Mouse (Mus musculus) kidney, adult 2 months (tissue): ENCODE data around the gene Plpp2. TPM values are rescaled to one million over a fixed set of nuclear protein-coding genes. Genes with fewer than 3 reads are reported as not detected.

Experiments used
- DNase-seq: peaks from one replicate; pipeline ENCODE4 v3.0.0; 2021
- H3K27ac ChIP-seq: fragments of 200-500 bp; 2 replicates; pipeline ENCODE4 v1.5.1; 2012; ENCODE audit warnings: low read depth, low read length, control low read depth, inconsistent platforms; ENCODE audit not compliant: insufficient read depth
- H3K27me3 ChIP-seq: fragments of 200-500 bp; replicated peaks from 2 replicates; pipeline ENCODE4 v1.6.1; 2012; ENCODE audit warnings: mild to moderate bottlenecking, moderate library complexity, low read length, inconsistent platforms; ENCODE audit not compliant: control insufficient read depth, insufficient read depth
- H3K36me3 ChIP-seq: fragments of 200-500 bp; 2 replicates; pipeline ENCODE4 v1.6.1; 2012; ENCODE audit warnings: mild to moderate bottlenecking, moderate library complexity, low read length, inconsistent platforms; ENCODE audit not compliant: control insufficient read depth, insufficient read depth
- H3K4me1 ChIP-seq: fragments of 200-500 bp; 2 replicates; pipeline ENCODE4 v1.6.1; 2011; ENCODE audit warnings: low read length; ENCODE audit not compliant: control insufficient read depth, insufficient read depth
- H3K4me3 ChIP-seq: fragments of 200-500 bp; 2 replicates; pipeline ENCODE4 v1.5.1; 2011; ENCODE audit warnings: mild to moderate bottlenecking, low read depth, low read length, control low read depth; ENCODE audit not compliant: insufficient read depth
- CTCF ChIP-seq: fragments of 200-500 bp; conservative IDR thresholded peaks from 2 replicates; pipeline ENCODE4 v1.5.1; 2011; ENCODE audit warnings: low read depth, mild to moderate bottlenecking, control low read depth, low read length, moderate library complexity, mixed read lengths; ENCODE audit not compliant: insufficient read depth, insufficient read length
- POLR2A ChIP-seq: fragments of 200-500 bp; IDR thresholded peaks from one replicate; pipeline ENCODE4 v1.6.1; 2011; ENCODE audit warnings: low read depth, low read length, control low read depth
- WGBS: fragments of 180-500 bp; shearing (Covaris S2); methylation state at CpG from one replicate; pipeline ENCODE4 v1.1.7; 2018; 5-methylcytosine and 5-hydroxymethylcytosine counted together
- polyA plus RNA-seq: library from polyadenylated mRNA; depleted of rRNA; stranded (reverse); fragments of >200 nt; gene quantifications from 2 replicates; pipeline ENCODE4 v1.2.3, GENCODE M21; 2012

Gene Plpp2
- polyA plus RNA-seq, 1 experiment = 58.1 TPM

GRCm38 (mm10) chr10:79537271-79537670 lies 3.7 kb upstream of the Plpp2 start:
- TF ChIP-seq CTCF = no peak
- TF ChIP-seq POLR2A = no peak
- H3K27me3 ChIP-seq = no peaks in the 10 kb centered on the region
- H3K27ac ChIP-seq = no peak overlapping the region
- no peaks in the 10 kb centered on the region for H3K4me1 ChIP-seq
- no peaks in the 10 kb centered on the region; the same call in 1 of the 2 replicates for H3K36me3 ChIP-seq
- no peak for DNase-seq
- 93% methylated on average over 7 of the region's 7 CpGs for WGBS
- H3K4me3 ChIP-seq = no peak overlapping the region

GRCm38 (mm10) chr10:79536461-79537080 lies 3.0 kb upstream of the Plpp2 start:
- 77% methylated on average over 12 of the region's 12 CpGs for WGBS
- no peak for DNase-seq
- no peak for TF ChIP-seq CTCF
- TF ChIP-seq POLR2A = no peak

GRCm38 (mm10) chr10:79535431-79535830 lies 1.8 kb upstream of the Plpp2 start:
- no peaks in the 10 kb centered on the region for H3K27me3 ChIP-seq
- no peak overlapping the region for H3K27ac ChIP-seq
- no peaks in the 10 kb centered on the region; the same call in 1 of the 2 replicates for H3K36me3 ChIP-seq
- H3K4me1 ChIP-seq = 0 out of 2 replicates have a peak, but pooled peaks cover 3% of the 10 kb centered on the region
- TF ChIP-seq CTCF = no peak
- TF ChIP-seq POLR2A = no peak
- 64% methylated on average over 1 of the region's 1 CpGs for WGBS
- no peak overlapping the region for H3K4me3 ChIP-seq
- DNase-seq = no peak

More at GRCm38 (mm10) chr10:79536461-79537080, 3.0 kb upstream of the Plpp2 start:
- Histone ChIP-seq H3K36me3 (no peaks in the 10 kb centered on the region; the same call in 1 of the 2 replicates), H3K27ac (no peak overlapping the region), H3K4me3 (no peak overlapping the region), H3K4me1 (0 out of 2 replicates have a peak, but pooled peaks cover 1% of the 10 kb centered on the region), H3K27me3 (no peaks in the 10 kb centered on the region)

- H3K27me3 ChIP-seq = no peaks in the 10 kb centered on the region
Measured at GRCm38 (mm10) chr10:79534426-79534825, 830 bp upstream of the Plpp2 start.

GRCm38 (mm10) chr10:79532678-79533077 lies 918 bp downstream of the Plpp2 start:
- Histone ChIP-seq H3K4me1 (0 out of 2 replicates have a peak, but pooled peaks cover 3% of the 10 kb centered on the region), H3K36me3 (no peaks in the 10 kb centered on the region), H3K27me3 (no peaks in the 10 kb centered on the region), H3K4me3 (peak overlapping the region; percentile 90), H3K27ac (peak overlapping the region; percentile 62)
- 23% methylated on average over 3 of the region's 3 CpGs for WGBS
- DNase-seq = peak; percentile 48
- TF ChIP-seq CTCF (no peak), POLR2A (no peak)

More at GRCm38 (mm10) chr10:79534426-79534825, 830 bp upstream of the Plpp2 start:
- Histone ChIP-seq H3K4me1 (0 out of 2 replicates have a peak, but pooled peaks cover 3% of the 10 kb centered on the region), H3K27ac (no peak overlapping the region), H3K36me3 (no peaks in the 10 kb centered on the region), H3K4me3 (no peak overlapping the region)
- TF ChIP-seq POLR2A = no peak
- no peak for DNase-seq
- 93% methylated on average over 2 of the region's 2 CpGs for WGBS

GRCm38 (mm10) chr10:79531593-79531992 lies 2.0 kb downstream of the Plpp2 start:
- Histone ChIP-seq H3K4me1 (0 out of 2 replicates have a peak, but pooled peaks cover 3% of the 10 kb centered on the region), H3K27ac (no peak overlapping the region), H3K27me3 (no peaks in the 10 kb centered on the region), H3K4me3 (no peak overlapping the region), H3K36me3 (no peaks in the 10 kb centered on the region)
- WGBS = 72% methylated on average over 3 of the region's 3 CpGs
- TF ChIP-seq CTCF (no peak), POLR2A (no peak)
- DNase-seq = no peak

GRCm38 (mm10) chr10:79530721-79531120 lies 2.9 kb downstream of the Plpp2 start:
- DNase-seq = no peak
- H3K36me3 ChIP-seq = no peaks in the 10 kb centered on the region
- no peaks in the 10 kb centered on the region for H3K27me3 ChIP-seq
- WGBS = 98% methylated on average over 13 of the region's 13 CpGs
- H3K27ac ChIP-seq = no peak overlapping the region
- 0 out of 2 replicates have a peak, but pooled peaks cover 3% of the 10 kb centered on the region for H3K4me1 ChIP-seq
- no peak overlapping the region for H3K4me3 ChIP-seq
- TF ChIP-seq POLR2A (no peak), CTCF (no peak)

GRCm38 (mm10) chr10:79530241-79530640 lies 3.4 kb downstream of the Plpp2 start:
- WGBS = 70% methylated on average over 8 of the region's 8 CpGs
- Histone ChIP-seq H3K36me3 (no peaks in the 10 kb centered on the region), H3K27ac (no peak overlapping the region), H3K4me3 (no peak overlapping the region), H3K4me1 (0 out of 2 replicates have a peak, but pooled peaks cover 3% of the 10 kb centered on the region), H3K27me3 (no peaks in the 10 kb centered on the region)
- TF ChIP-seq POLR2A (no peak), CTCF (no peak)
- no peak for DNase-seq
